Mouse (Mus musculus): ENCODE measurements around the gene Gm11627. TPM values are rescaled to one million over a fixed set of nuclear protein-coding genes. Genes with fewer than 3 reads are reported as not detected.
"Not testable (repeated sequence)": the region's sequence is repeated elsewhere in the genome, so short reads cannot be mapped to it uniquely, and the experiment has no call there.

Gene Gm11627
- polyA plus RNA-seq, 1 experiment, result not detected

GRCm38 (mm10) chr11:102551176-102551575 is 28.1 kb downstream of the Gm11627 start:
- Histone ChIP-seq H3K36me3 (ENCODE audit: control insufficient read depth, insufficient read depth, low read length) (peaks cover 2% of the 10 kb centered on the region; the same call in 1 of the 2 replicates), H3K27me3 (ENCODE audit: control insufficient read depth, insufficient read depth, low read length) (no peaks in the 10 kb centered on the region), H3K4me1 (ENCODE audit: control insufficient read depth, insufficient read depth, insufficient read length) (peaks cover 5% of the 10 kb centered on the region; the same call in 1 of the 2 replicates), H3K27ac (ENCODE audit: insufficient read depth, low read length) (no peak overlapping the region), H3K4me3 (ENCODE audit: extremely low read depth, insufficient read depth, insufficient read length) (no peak overlapping the region)
- no peak for DNase-seq (ENCODE audit: low read depth in 1 of 2, low spot score in 2 of 2)
- TF ChIP-seq POLR2A (IDR thresholded peaks at IDR 0.05; ENCODE audit: low read depth, low read length) (no peak), CTCF (IDR thresholded peaks at IDR 0.05; ENCODE audit: extremely low read depth, insufficient read depth, insufficient read length, insufficient replicate concordance) (no peak)

- no peaks in the 10 kb centered on the region for H3K27me3 ChIP-seq (ENCODE audit: control insufficient read depth, insufficient read depth, low read length)
- no peaks in the 10 kb centered on the region for H3K4me1 ChIP-seq (ENCODE audit: control insufficient read depth, insufficient read depth, insufficient read length)
- DNase-seq (ENCODE audit: low read depth in 1 of 2, low spot score in 2 of 2), result no peak
- peaks cover 3% of the 10 kb centered on the region for H3K36me3 ChIP-seq (ENCODE audit: control insufficient read depth, insufficient read depth, low read length)
- 86% methylated on average over 5 of the region's 5 CpGs for WGBS
- no peak for TF ChIP-seq POLR2A (IDR thresholded peaks at IDR 0.05; ENCODE audit: low read depth, low read length)
- H3K4me3 ChIP-seq (ENCODE audit: extremely low read depth, insufficient read depth, insufficient read length), result no peak overlapping the region
- H3K27ac ChIP-seq (ENCODE audit: insufficient read depth, low read length), result no peak overlapping the region
Observed at GRCm38 (mm10) chr11:102541471-102541870, 37.8 kb downstream of the Gm11627 start.

- not testable (repeated sequence) for H3K36me3 ChIP-seq (ENCODE audit: control insufficient read depth, insufficient read depth, low read length); DNase-seq (ENCODE audit: low read depth in 1 of 2, low spot score in 2 of 2); H3K4me1 ChIP-seq (ENCODE audit: control insufficient read depth, insufficient read depth, insufficient read length)
Observed at GRCm38 (mm10) chr11:102540286-102540685, 39.0 kb downstream of the Gm11627 start.

GRCm38 (mm10) chr11:102539690-102540089 is 39.6 kb downstream of the Gm11627 start:
- Histone ChIP-seq H3K36me3 (ENCODE audit: control insufficient read depth, insufficient read depth, low read length) (peaks cover 4% of the 10 kb centered on the region), H3K27ac (ENCODE audit: insufficient read depth, low read length) (no peak overlapping the region), H3K4me3 (ENCODE audit: extremely low read depth, insufficient read depth, insufficient read length) (no peak overlapping the region), H3K27me3 (ENCODE audit: control insufficient read depth, insufficient read depth, low read length) (no peaks in the 10 kb centered on the region), H3K4me1 (ENCODE audit: control insufficient read depth, insufficient read depth, insufficient read length) (no peaks in the 10 kb centered on the region)
- 78% methylated on average over 1 of the region's 1 CpGs for WGBS
- DNase-seq (ENCODE audit: low read depth in 1 of 2, low spot score in 2 of 2), result no peak
- TF ChIP-seq POLR2A (IDR thresholded peaks at IDR 0.05; ENCODE audit: low read depth, low read length) (no peak), CTCF (IDR thresholded peaks at IDR 0.05; ENCODE audit: extremely low read depth, insufficient read depth, insufficient read length, insufficient replicate concordance) (no peak)

More at GRCm38 (mm10) chr11:102540286-102540685, 39.0 kb downstream of the Gm11627 start:
- not testable (repeated sequence) for H3K4me3 ChIP-seq (ENCODE audit: extremely low read depth, insufficient read depth, insufficient read length); H3K27me3 ChIP-seq (ENCODE audit: control insufficient read depth, insufficient read depth, low read length); H3K27ac ChIP-seq (ENCODE audit: insufficient read depth, low read length)

- Histone ChIP-seq H3K27me3 (ENCODE audit: control insufficient read depth, insufficient read depth, low read length) (no peaks in the 10 kb centered on the region), H3K36me3 (ENCODE audit: control insufficient read depth, insufficient read depth, low read length) (peaks cover 4% of the 10 kb centered on the region), H3K4me1 (ENCODE audit: control insufficient read depth, insufficient read depth, insufficient read length) (no peaks in the 10 kb centered on the region), H3K27ac (ENCODE audit: insufficient read depth, low read length) (no peak overlapping the region), H3K4me3 (ENCODE audit: extremely low read depth, insufficient read depth, insufficient read length) (no peak overlapping the region)
- DNase-seq (ENCODE audit: low read depth in 1 of 2, low spot score in 2 of 2), result no peak
- TF ChIP-seq POLR2A (IDR thresholded peaks at IDR 0.05; ENCODE audit: low read depth, low read length) (no peak), CTCF (IDR thresholded peaks at IDR 0.05; ENCODE audit: extremely low read depth, insufficient read depth, insufficient read length, insufficient replicate concordance) (no peak)
- 94% methylated on average over 3 of the region's 3 CpGs for WGBS
Observed at GRCm38 (mm10) chr11:102536210-102536609, 43.1 kb downstream of the Gm11627 start.

- Histone ChIP-seq H3K4me1 (ENCODE audit: control insufficient read depth, insufficient read depth, insufficient read length) (no peaks in the 10 kb centered on the region), H3K27ac (ENCODE audit: insufficient read depth, low read length) (no peak overlapping the region), H3K4me3 (ENCODE audit: extremely low read depth, insufficient read depth, insufficient read length) (no peak overlapping the region), H3K27me3 (ENCODE audit: control insufficient read depth, insufficient read depth, low read length) (no peaks in the 10 kb centered on the region), H3K36me3 (ENCODE audit: control insufficient read depth, insufficient read depth, low read length) (peaks cover 4% of the 10 kb centered on the region)
- WGBS, result 82% methylated on average over 2 of the region's 2 CpGs
- no peak for DNase-seq (ENCODE audit: low read depth in 1 of 2, low spot score in 2 of 2)
- TF ChIP-seq POLR2A (IDR thresholded peaks at IDR 0.05; ENCODE audit: low read depth, low read length), result no peak
Observed at GRCm38 (mm10) chr11:102534078-102534477, 45.2 kb downstream of the Gm11627 start.

GRCm38 (mm10) chr11:102531425-102531824 is 47.8 kb downstream of the Gm11627 start:
- no peaks in the 10 kb centered on the region for H3K4me1 ChIP-seq (ENCODE audit: control insufficient read depth, insufficient read depth, insufficient read length)
- DNase-seq (ENCODE audit: low read depth in 1 of 2, low spot score in 2 of 2), result no peak
- H3K27ac ChIP-seq (ENCODE audit: insufficient read depth, low read length), result no peak overlapping the region
- TF ChIP-seq CTCF (IDR thresholded peaks at IDR 0.05; ENCODE audit: extremely low read depth, insufficient read depth, insufficient read length, insufficient replicate concordance) (no peak), POLR2A (IDR thresholded peaks at IDR 0.05; ENCODE audit: low read depth, low read length) (no peak)
- WGBS, result 80% methylated on average over 5 of the region's 5 CpGs
- no peaks in the 10 kb centered on the region for H3K27me3 ChIP-seq (ENCODE audit: control insufficient read depth, insufficient read depth, low read length)
- H3K36me3 ChIP-seq (ENCODE audit: control insufficient read depth, insufficient read depth, low read length), result peaks cover 1% of the 10 kb centered on the region; the same call in 1 of the 2 replicates
- no peak overlapping the region for H3K4me3 ChIP-seq (ENCODE audit: extremely low read depth, insufficient read depth, insufficient read length)

Other genes with a start within 250 kb of the Gm11627 start
- gene Slc4a1, start 213.3 kb downstream of the Gm11627 start, polyA plus RNA-seq (2012; rRNA removed), result 301 and 381 TPM in 2 replicates
- gene Rundc3a, start 186.1 kb downstream of the Gm11627 start, polyA plus RNA-seq (2012; rRNA removed), result 3.6 and 4.0 TPM in 2 replicates
- 348 and 407 TPM in 2 replicates for gene Slc25a39, start 171.5 kb downstream of the Gm11627 start, polyA plus RNA-seq (2012; rRNA removed)
- 232 and 240 TPM in 2 replicates for gene Grn, start 149.1 kb downstream of the Gm11627 start, polyA plus RNA-seq (2012; rRNA removed)
- 4.1 and 5.2 TPM in 2 replicates for gene Fam171a2, start 131.8 kb downstream of the Gm11627 start, polyA plus RNA-seq (2012; rRNA removed)
- gene Itga2b, start 109.3 kb downstream of the Gm11627 start, polyA plus RNA-seq (2012; rRNA removed), result 60.4 and 60.8 TPM in 2 replicates
- 12.3 and 13.6 TPM in 2 replicates for gene Gpatch8, start 23.1 kb downstream of the Gm11627 start, polyA plus RNA-seq (2012; rRNA removed)
- gene Fzd2, start 24.9 kb upstream of the Gm11627 start, polyA plus RNA-seq (2012; rRNA removed), result 2.9 and 4.2 TPM in 2 replicates
- not detected in 2 replicates for gene Meioc, start 84.3 kb upstream of the Gm11627 start, polyA plus RNA-seq (2012; rRNA removed)
- 2.6 and 3.2 TPM in 2 replicates for gene Ccdc43, start 118.3 kb upstream of the Gm11627 start, polyA plus RNA-seq (2012; rRNA removed)
- 11.7 and 12.1 TPM in 2 replicates for gene Adam11, start 182.0 kb upstream of the Gm11627 start, polyA plus RNA-seq (2012; rRNA removed)
- 0.87 and 0.96 TPM in 2 replicates for gene Gjc1, start 240.2 kb upstream of the Gm11627 start, polyA plus RNA-seq (2012; rRNA removed)

All from spleen, adult 2 months (tissue).